Comparison of ENCODE assay signal across 8 mouse cellular contexts in the genomic region with DNA sequence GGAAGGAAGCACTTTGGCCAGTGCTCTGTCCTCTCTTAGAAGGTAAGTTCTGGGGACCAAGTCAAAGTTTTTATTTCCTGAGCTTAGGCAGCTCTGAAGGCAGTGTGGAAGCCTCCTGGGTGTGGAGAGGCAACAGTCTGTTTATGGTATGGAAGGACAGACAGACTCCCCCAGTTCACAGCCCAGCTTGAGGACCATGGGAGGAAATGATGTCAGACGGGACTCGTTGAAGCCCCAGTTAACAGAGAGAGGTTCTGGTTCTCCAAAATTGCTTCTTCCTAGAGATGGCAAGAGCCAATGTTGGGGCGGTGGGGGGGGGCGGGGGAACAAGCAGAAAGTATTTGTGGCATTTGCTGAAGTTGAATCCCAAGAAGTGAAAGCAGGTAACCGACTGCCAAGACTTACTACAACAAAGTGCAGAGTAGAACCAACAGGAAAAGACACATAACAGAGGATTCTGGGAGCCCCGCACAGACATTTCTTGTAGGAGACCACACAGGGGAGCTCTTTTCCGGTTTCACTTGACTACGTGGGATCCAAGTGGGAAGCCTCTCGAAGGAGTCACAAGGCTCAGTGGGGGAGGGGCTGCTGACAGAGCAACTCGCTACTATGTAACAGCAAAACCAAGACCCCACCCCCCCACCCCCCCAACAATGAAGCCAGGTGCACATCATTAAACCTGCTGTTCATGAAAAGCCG. TPM values are rescaled to one million over a fixed set of nuclear protein-coding genes. Genes with fewer than 3 reads are reported as not detected.
DNase-seq lines count a peak whose midpoint lies in the region; ATAC-seq and TF ChIP-seq lines count a peak whose summit lies in the region.

No protein-coding gene starts in this region.

- peak; percentile 13; the same call in 1 of the 2 replicates for TF ChIP-seq CTCF in cortical plate, adult 2 months (IDR thresholded peaks at IDR 0.05; ENCODE audit: extremely low read depth, insufficient read depth, low read length)
- TF ChIP-seq CTCF in kidney, postnatal 0 days (IDR thresholded peaks at IDR 0.05; ENCODE audit: low read depth): peak; percentile 52; the same call in 1 of the 2 replicates

- H3K4me1 ChIP-seq in cortical plate, adult 2 months (ENCODE audit: control insufficient read depth, insufficient read depth, low read length): no peaks in the 10 kb centered on the region; the same call in 1 of the 2 replicates
- no peaks in the 10 kb centered on the region for H3K4me1 ChIP-seq in kidney, postnatal 0 days (replicated peaks; ENCODE audit: insufficient read depth, low read length)
- H3K4me1 ChIP-seq in hindbrain, embryonic 10.5 days (replicated peaks): peaks cover 6% of the 10 kb centered on the region

- H3K9me3 ChIP-seq in kidney, postnatal 0 days (replicated peaks; ENCODE audit: low read length): no peaks in the 10 kb centered on the region
- no peaks in the 10 kb centered on the region for H3K9me3 ChIP-seq in hindbrain, embryonic 10.5 days

- no peak for TF ChIP-seq POLR2A in cortical plate, adult 2 months (IDR thresholded peaks at IDR 0.05; ENCODE audit: extremely low read depth, insufficient read depth, low read length)

- peak; percentile 53; the same call in 1 of the 2 replicates for ATAC-seq in kidney, postnatal 0 days (replicated peaks; ENCODE audit: low FRiP score, low read depth)
- peak; percentile 48 for ATAC-seq in megakaryocyte-erythroid progenitor cell, adult 5-6 weeks (replicated peaks; ENCODE audit: low FRiP score, low TSS enrichment, poor library complexity, severe bottlenecking)

- H3K9ac ChIP-seq in kidney, postnatal 0 days (ENCODE audit: low read depth, low read length): no peak overlapping the region

- H3K4me2 ChIP-seq in kidney, postnatal 0 days (ENCODE audit: low read length): peak overlapping the region; percentile 21; the same call in 1 of the 2 replicates

- H3K27me3 ChIP-seq in kidney, postnatal 0 days (ENCODE audit: insufficient read depth, low read length): no peaks in the 10 kb centered on the region
- 0 out of 2 replicates have a peak, but pooled peaks cover 14% of the 10 kb centered on the region for H3K27me3 ChIP-seq in hindbrain, embryonic 10.5 days (ENCODE audit: insufficient read depth, poor library complexity, severe bottlenecking)

- H3K36me3 ChIP-seq in kidney, postnatal 0 days (ENCODE audit: insufficient read depth, low read length): peaks cover 18% of the 10 kb centered on the region
- peaks cover 26% of the 10 kb centered on the region for H3K36me3 ChIP-seq in hindbrain, embryonic 10.5 days

- H3K4me3 ChIP-seq in cortical plate, adult 2 months (ENCODE audit: insufficient read depth, low read length): no peak overlapping the region
- H3K4me3 ChIP-seq in kidney, postnatal 0 days (replicated peaks; ENCODE audit: low read depth, low read length): no peak overlapping the region
- no peak overlapping the region for H3K4me3 ChIP-seq in hindbrain, embryonic 10.5 days

- WGBS in kidney, postnatal 0 days: 36% methylated on average over 11 of the region's 11 CpGs
- 50% methylated on average over 11 of the region's 11 CpGs for WGBS in hindbrain, embryonic 10.5 days

- H3K27ac ChIP-seq in cortical plate, adult 2 months (ENCODE audit: insufficient read depth, low read length): no peak overlapping the region
- H3K27ac ChIP-seq in kidney, postnatal 0 days: 0 out of 2 replicates have a peak overlapping the region, but pooled peaks have one; percentile 2
- no peak overlapping the region for H3K27ac ChIP-seq in hindbrain, embryonic 10.5 days

- DNase-seq in heart, adult 11 months: peak; percentile 95
- no peak for DNase-seq in heart, adult 8-10 months (ENCODE audit: low spot score)
- DNase-seq in CD4-positive, CD25-positive, alpha-beta regulatory T cell, adult 2 months (ENCODE audit: low read depth, low spot score): peak; percentile 65
- peak; percentile 85 for DNase-seq in kidney, postnatal 0 days (ENCODE audit: low spot score)
- DNase-seq in B cell, adult 2 months: no peak
- DNase-seq in hindbrain, embryonic 10.5 days (ENCODE audit: low spot score): no peak

RNA-seq across cellular contexts. Expression of gene Slc38a2, which starts 15.2 kb away (rescaled TPM):
- total RNA-seq in heart, adult 8-10 months (2022): 100 to 1,000 TPM in 2 of 4 experiments, 10 to 100 TPM in 2; 90.5 to 215 (median 150) TPM
- 52.4 and 58.6 TPM in 2 replicates for polyA plus RNA-seq in cortical plate, adult 2 months (2012; rRNA removed)
- polyA plus RNA-seq in kidney, postnatal 0 days (2015; fragmentation: Nextera tagmentation; extraction: Ambion mirVana): 111 and 113 TPM in 2 replicates
- total RNA-seq in megakaryocyte-erythroid progenitor cell, adult 5-6 weeks (2014; fragmentation: Nextera tagmentation): 86.7 and 86.9 TPM in 2 replicates
- total RNA-seq in megakaryocyte-erythroid progenitor cell, adult 5-6 weeks (2017): 75.3 and 82.3 TPM in 2 replicates
- polyA plus RNA-seq in hindbrain, embryonic 10.5 days (2016; fragmentation: Nextera tagmentation; extraction: Ambion mirVana): 135 and 156 TPM in 2 replicates

RNA-seq across cellular contexts. Expression of gene Slc38a1, which starts 41.6 kb away (rescaled TPM):
- 1 to 10 TPM; 3.5 to 7.9 (median 6.1) TPM for total RNA-seq in heart, adult 8-10 months (2022)
- polyA plus RNA-seq in cortical plate, adult 2 months (2012; rRNA removed): 57.3 and 59.2 TPM in 2 replicates
- polyA plus RNA-seq in kidney, postnatal 0 days (2015; fragmentation: Nextera tagmentation; extraction: Ambion mirVana): 44.3 and 56.2 TPM in 2 replicates
- 63.5 and 84.0 TPM in 2 replicates for total RNA-seq in megakaryocyte-erythroid progenitor cell, adult 5-6 weeks (2014; fragmentation: Nextera tagmentation)
- 51.3 and 52.2 TPM in 2 replicates for total RNA-seq in megakaryocyte-erythroid progenitor cell, adult 5-6 weeks (2017)
- 109 and 113 TPM in 2 replicates for polyA plus RNA-seq in hindbrain, embryonic 10.5 days (2016; fragmentation: Nextera tagmentation; extraction: Ambion mirVana)

Comparison
In these comparisons a context has a peak if more than half of its experiments do, and no peak if none do; other contexts are left out.
1. DNase-seq: peak in heart, adult 11 months (single experiment), CD4-positive, CD25-positive, alpha-beta regulatory T cell, adult 2 months (single experiment) and kidney, postnatal 0 days (single experiment); none in heart, adult 8-10 months (single experiment), B cell, adult 2 months (0 of 2) and hindbrain, embryonic 10.5 days (single experiment).